Mouse (Mus musculus): ENCODE measurements around the gene Cpne5.

Cpne5 gene

GRCm38 (mm10) chr17:29213381-29214192 lies 24.4 kb downstream of the Cpne5 start:
- in situ Hi-C loops (cut with MboI): no loop called here

GRCm38 (mm10) chr17:29211836-29212235 lies 26.1 kb downstream of the Cpne5 start:
- in situ Hi-C loops (cut with MboI): no loop called here

- in situ Hi-C loops (cut with MboI): no loop called here
These were observed 27.9 kb downstream of the Cpne5 start for GRCm38 (mm10) chr17:29210037-29210436.

GRCm38 (mm10) chr17:29206052-29206451 lies 31.9 kb downstream of the Cpne5 start:
- in situ Hi-C loops (cut with MboI): no loop called here

GRCm38 (mm10) chr17:29202604-29203003 lies 35.4 kb downstream of the Cpne5 start:
- in situ Hi-C loops (cut with MboI): no loop called here

GRCm38 (mm10) chr17:29199821-29200220 lies 38.1 kb downstream of the Cpne5 start:
- in situ Hi-C loops (cut with MboI): no loop called here

GRCm38 (mm10) chr17:29199151-29199800 lies 38.7 kb downstream of the Cpne5 start:
- in situ Hi-C loops (cut with MboI): no loop called here

- in situ Hi-C loops (cut with MboI): no loop called here
These were observed 42.4 kb downstream of the Cpne5 start for GRCm38 (mm10) chr17:29195579-29195978.

- in situ Hi-C loops (cut with MboI): no loop called here
These were observed 49.0 kb downstream of the Cpne5 start for GRCm38 (mm10) chr17:29188989-29189388.

GRCm38 (mm10) chr17:29186989-29187859 lies 50.7 kb downstream of the Cpne5 start:
- in situ Hi-C loops (cut with MboI): no loop called here

- in situ Hi-C loops (cut with MboI): no loop called here
These were observed 52.5 kb downstream of the Cpne5 start for GRCm38 (mm10) chr17:29185376-29186046.

GRCm38 (mm10) chr17:29183162-29183561 lies 54.8 kb downstream of the Cpne5 start:
- in situ Hi-C loops (cut with MboI): no loop called here

GRCm38 (mm10) chr17:29181751-29182150 lies 56.2 kb downstream of the Cpne5 start:
- in situ Hi-C loops (cut with MboI): no loop called here

- in situ Hi-C loops (cut with MboI): no loop called here
These were observed 57.4 kb downstream of the Cpne5 start for GRCm38 (mm10) chr17:29180406-29181127.

GRCm38 (mm10) chr17:29179917-29180316 lies 58.0 kb downstream of the Cpne5 start:
- in situ Hi-C loops (cut with MboI): loop anchor here (5.0 kb wide), 2 partner anchors 67 to 133 kb away; no protein-coding TSS in a partner anchor

GRCm38 (mm10) chr17:29178503-29179059 lies 59.4 kb downstream of the Cpne5 start:
- in situ Hi-C loops (cut with MboI): loop anchor here (5.0 kb wide), 2 partner anchors 69 to 131 kb away; no protein-coding TSS in a partner anchor

- in situ Hi-C loops (cut with MboI): loop anchor here (5.0 kb wide), 2 partner anchors 71 to 129 kb away; no protein-coding TSS in a partner anchor
These were observed 61.3 kb downstream of the Cpne5 start for GRCm38 (mm10) chr17:29176391-29177267.

- in situ Hi-C loops (cut with MboI): loop anchor here (5.0 kb wide), 2 partner anchors 72 to 128 kb away; no protein-coding TSS in a partner anchor
These were observed 62.3 kb downstream of the Cpne5 start for GRCm38 (mm10) chr17:29175693-29176092.

- in situ Hi-C loops (cut with MboI): no loop called here
These were observed 64.8 kb downstream of the Cpne5 start for GRCm38 (mm10) chr17:29173165-29173564.

All from mature B cell (primary cell).